ENCODE assay signal across 10 mouse cellular contexts in genomic region chr12:104838987-104839386, GRCm38 (mm10). TPM values are rescaled to one million over a fixed set of nuclear protein-coding genes. Genes with fewer than 3 reads are reported as not detected.
DNase-seq lines count a peak whose midpoint lies in the region; ATAC-seq and TF ChIP-seq lines count a peak whose summit lies in the region.
"Had no signal": no experiment of that assay in that cellular context is flagged by ENCODE, and none has a peak within 500 bp of the region (broad histone marks: within the 10 kb centered on the region; RNA-seq: fewer than 3 reads in every experiment).

No protein-coding gene starts in this region.

- WGBS in heart, adult 2 months, result 66% methylated on average over 4 of the region's 4 CpGs
- 60% methylated on average over 4 of the region's 4 CpGs for WGBS in lung, embryonic 14.5 days
- 60% methylated on average over 4 of the region's 4 CpGs for WGBS in lung, postnatal 0 days
- WGBS in hindbrain, embryonic 13.5 days, result 54% methylated on average over 4 of the region's 4 CpGs

- peak; percentile 65 for TF ChIP-seq CTCF in heart, adult 2 months (IDR thresholded peaks at IDR 0.05)
- peak; percentile 53 for TF ChIP-seq CTCF in lung, embryonic 14.5 days (IDR thresholded peaks at IDR 0.05; ENCODE audit: low read depth)
- TF ChIP-seq CTCF in lung, postnatal 0 days (IDR thresholded peaks at IDR 0.05), result peak; percentile 62

- intact Hi-C loops in heart, adult 2 months (cut with DNase I), result no loop called here
- intact Hi-C loops in heart, postnatal 25 days (cut with DNase I), result no loop called here

- no peak overlapping the region for H3K27ac ChIP-seq in heart, adult 2 months
- H3K27ac ChIP-seq in lung, embryonic 14.5 days (ENCODE audit: low read depth), result no peak overlapping the region
- no peak overlapping the region for H3K27ac ChIP-seq in lung, postnatal 0 days (ENCODE audit: low read length)
- H3K27ac ChIP-seq in hindbrain, embryonic 13.5 days, result no peak overlapping the region
- H3K27ac ChIP-seq: embryonic facial prominence, embryonic 12.5 days; midbrain, embryonic 12.5 days had no signal

- peak in 1 of 2 experiments; percentile 46 for DNase-seq in heart, adult 2 months
- no peak for DNase-seq in heart, postnatal 25 days (ENCODE audit: low spot score)
- DNase-seq in lung, embryonic 14.5 days, result no peak
- DNase-seq in lung, postnatal 25 days (ENCODE audit: low spot score), result no peak
- DNase-seq in adrenal gland, postnatal 14 days, result peak; percentile 67
- no peak for DNase-seq in lung, postnatal 0 days (ENCODE audit: low spot score)

- no peaks in the 10 kb centered on the region for H3K9me3 ChIP-seq in lung, embryonic 14.5 days (ENCODE audit: low read depth, low read length)
- H3K9me3 ChIP-seq in lung, postnatal 0 days (ENCODE audit: low read length), result no peaks in the 10 kb centered on the region
- H3K9me3 ChIP-seq in hindbrain, embryonic 13.5 days, result no peaks in the 10 kb centered on the region
- H3K9me3 ChIP-seq: embryonic facial prominence, embryonic 12.5 days; midbrain, embryonic 12.5 days had no signal

- no peak for ATAC-seq in lung, embryonic 14.5 days (ENCODE audit: insufficient read depth)
- no peak for ATAC-seq in lung, postnatal 0 days
- no peak for ATAC-seq in megakaryocyte progenitor cell, adult 5-6 weeks (replicated peaks; ENCODE audit: poor library complexity)
- no peak for ATAC-seq in hindbrain, embryonic 13.5 days (ENCODE audit: low FRiP score)

- H3K4me1 ChIP-seq in heart, adult 2 months (ENCODE audit: control insufficient read depth, insufficient read depth, low read length), result peaks cover 2% of the 10 kb centered on the region
- H3K4me1 ChIP-seq in lung, embryonic 14.5 days (ENCODE audit: insufficient read depth), result no peaks in the 10 kb centered on the region
- H3K4me1 ChIP-seq in lung, postnatal 0 days (ENCODE audit: insufficient read depth, low read depth, low read length), result no peaks in the 10 kb centered on the region
- H3K4me1 ChIP-seq in hindbrain, embryonic 13.5 days (replicated peaks), result peaks cover 24% of the 10 kb centered on the region
- H3K4me1 ChIP-seq: embryonic facial prominence, embryonic 12.5 days had no signal

- H3K36me3 ChIP-seq in heart, adult 2 months (ENCODE audit: control insufficient read depth, insufficient read depth, low read length), result no peaks in the 10 kb centered on the region
- H3K36me3 ChIP-seq in lung, embryonic 14.5 days (ENCODE audit: insufficient read depth), result no peaks in the 10 kb centered on the region
- H3K36me3 ChIP-seq in lung, postnatal 0 days (ENCODE audit: insufficient read depth, low read length), result no peaks in the 10 kb centered on the region
- H3K36me3 ChIP-seq in hindbrain, embryonic 13.5 days, result no peaks in the 10 kb centered on the region
- H3K36me3 ChIP-seq: embryonic facial prominence, embryonic 12.5 days; midbrain, embryonic 12.5 days had no signal

- no peak for TF ChIP-seq POLR2A in heart, adult 2 months (IDR thresholded peaks at IDR 0.05; ENCODE audit: insufficient read depth, low read depth, low read length)

- H3K9ac ChIP-seq in heart, adult 2 months (ENCODE audit: low read depth, low read length), result no peak overlapping the region
- H3K9ac ChIP-seq in lung, embryonic 14.5 days, result no peak overlapping the region
- H3K9ac ChIP-seq in lung, postnatal 0 days (replicated peaks; ENCODE audit: low read depth), result no peak overlapping the region
- H3K9ac ChIP-seq in hindbrain, embryonic 13.5 days, result no peak overlapping the region
- H3K9ac ChIP-seq: embryonic facial prominence, embryonic 12.5 days; midbrain, embryonic 12.5 days had no signal

- TF ChIP-seq EP300 in heart, adult 2 months (IDR thresholded peaks at IDR 0.05; ENCODE audit: insufficient read depth, low read depth, low read length), result no peak
- no peak for TF ChIP-seq EP300 in lung, postnatal 0 days (IDR thresholded peaks at IDR 0.05)

- no peak overlapping the region for H3K4me3 ChIP-seq in heart, adult 2 months
- H3K4me3 ChIP-seq in lung, embryonic 14.5 days (ENCODE audit: low read depth, low read length), result no peak overlapping the region
- H3K4me3 ChIP-seq in lung, postnatal 0 days (ENCODE audit: low read depth, low read length), result no peak overlapping the region
- H3K4me3 ChIP-seq in hindbrain, embryonic 13.5 days, result no peak overlapping the region
- H3K4me3 ChIP-seq: embryonic facial prominence, embryonic 12.5 days; midbrain, embryonic 12.5 days had no signal

- no peak overlapping the region for H3K4me2 ChIP-seq in lung, embryonic 14.5 days
- no peak overlapping the region for H3K4me2 ChIP-seq in lung, postnatal 0 days (replicated peaks; ENCODE audit: low read depth, low read length)
- H3K4me2 ChIP-seq in hindbrain, embryonic 13.5 days, result no peak overlapping the region
- H3K4me2 ChIP-seq: embryonic facial prominence, embryonic 12.5 days; midbrain, embryonic 12.5 days had no signal

- H3K27me3 ChIP-seq in heart, adult 2 months (ENCODE audit: control insufficient read depth, insufficient read depth, low read length), result no peaks in the 10 kb centered on the region
- H3K27me3 ChIP-seq in lung, embryonic 14.5 days (ENCODE audit: insufficient read depth, low read length), result no peaks in the 10 kb centered on the region
- H3K27me3 ChIP-seq in lung, postnatal 0 days (replicated peaks; ENCODE audit: insufficient read depth, low read length), result no peaks in the 10 kb centered on the region
- H3K27me3 ChIP-seq in hindbrain, embryonic 13.5 days, result 0 out of 2 replicates have a peak, but pooled peaks cover 4% of the 10 kb centered on the region
- H3K27me3 ChIP-seq: embryonic facial prominence, embryonic 12.5 days; midbrain, embryonic 12.5 days had no signal

- H3K79me2 ChIP-seq in heart, adult 2 months (replicated peaks; ENCODE audit: control insufficient read depth, insufficient read depth, low read length), result no peaks in the 10 kb centered on the region

RNA-seq across cellular contexts. Expression of gene Clmn, which starts 25.9 kb away (rescaled TPM):
- 1 to 10 TPM; 2.5 to 3.2 TPM for total RNA-seq in heart, adult 2 months (2021)
- 1.0 and 1.1 TPM in 2 replicates for polyA plus RNA-seq in heart, adult 2 months (2012; rRNA removed)
- 1 to 10 TPM; 2.8 to 3.5 TPM for total RNA-seq in heart, postnatal 25 days (2021)
- 2.1 and 2.8 TPM in 2 replicates for polyA plus RNA-seq in lung, embryonic 14.5 days (2014; fragmentation: Nextera tagmentation; extraction: Ambion mirVana)
- total RNA-seq in adrenal gland, postnatal 14 days (2021), result 7.5 and 14.3 TPM in 2 replicates
- polyA plus RNA-seq in lung, postnatal 0 days (2015; fragmentation: Nextera tagmentation; extraction: Ambion mirVana), result 2.0 and 2.5 TPM in 2 replicates
- total RNA-seq in megakaryocyte progenitor cell, adult 5-6 weeks (2015), result 0.10 TPM in 1 of 2 replicates, not detected in the other
- not detected in 2 replicates for total RNA-seq in megakaryocyte progenitor cell, adult 5-6 weeks (2017)
- 1.2 and 2.1 TPM in 2 replicates for polyA plus RNA-seq in hindbrain, embryonic 13.5 days (2015; fragmentation: Nextera tagmentation; extraction: Ambion mirVana)
